Mouse (Mus musculus) adrenal gland (tissue): ENCODE data around the gene Kcnj15.

ENCODE experiments used
- intact Hi-C: fragments of 180-260 bp; cut with DNase I; formaldehyde crosslinking; loops from one replicate; pipeline ENCODE4 v1.15.1; 2025

The Kcnj15 gene

DNA sequence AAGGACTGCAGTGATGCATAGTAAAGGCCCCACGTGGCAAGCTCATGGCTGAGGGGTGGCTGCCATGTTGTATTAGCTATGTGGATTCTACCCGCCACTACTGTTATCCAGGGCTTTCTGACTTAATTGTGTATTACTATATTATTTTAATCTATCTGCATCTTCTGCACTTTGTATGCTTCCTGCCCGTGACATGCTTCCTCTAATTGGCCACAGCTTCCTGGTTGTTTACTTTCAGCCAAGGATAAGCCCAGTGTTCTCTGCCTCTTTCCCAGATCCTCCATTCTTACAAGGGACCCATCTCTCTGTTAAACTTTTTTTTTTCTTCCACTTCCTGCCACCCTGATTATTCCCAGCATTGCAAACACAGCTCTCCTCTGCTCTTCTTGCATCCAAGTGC is 32.0 kb downstream of the Kcnj15 start:
- intact Hi-C loops: no loop called here

DNA sequence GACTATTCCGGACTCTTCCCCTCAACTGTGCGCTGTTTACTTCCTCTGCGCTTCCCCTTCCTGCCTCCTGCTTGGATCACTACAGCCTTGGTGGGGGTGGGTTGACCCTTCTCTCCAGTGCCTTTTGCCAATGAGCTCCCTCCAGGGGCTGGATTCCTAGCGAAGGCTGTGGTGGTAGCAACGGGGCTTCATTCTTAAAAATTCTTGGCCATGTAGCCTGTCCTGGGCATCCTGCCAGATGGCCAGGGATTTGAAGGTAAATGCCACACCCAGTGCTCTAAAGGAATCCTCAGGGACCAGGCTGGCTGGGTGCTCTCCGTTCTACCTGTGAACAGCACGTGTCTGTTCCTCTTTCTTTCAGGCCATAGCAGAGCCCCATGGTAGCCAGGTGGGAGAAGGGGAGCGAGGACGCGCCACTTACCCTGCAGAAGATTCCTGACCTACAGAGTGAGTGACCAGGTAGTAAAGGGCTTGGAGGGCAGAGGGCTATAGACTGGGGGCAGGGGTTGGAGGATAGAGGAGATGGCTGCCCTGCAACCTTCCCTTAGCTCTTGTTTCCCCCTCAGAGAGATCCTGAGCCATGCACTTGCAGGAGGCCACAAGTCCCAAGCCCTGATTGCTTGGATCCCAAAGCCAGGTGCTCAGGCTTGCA is 34.2 kb downstream of the Kcnj15 start:
- intact Hi-C loops: no loop called here

DNA sequence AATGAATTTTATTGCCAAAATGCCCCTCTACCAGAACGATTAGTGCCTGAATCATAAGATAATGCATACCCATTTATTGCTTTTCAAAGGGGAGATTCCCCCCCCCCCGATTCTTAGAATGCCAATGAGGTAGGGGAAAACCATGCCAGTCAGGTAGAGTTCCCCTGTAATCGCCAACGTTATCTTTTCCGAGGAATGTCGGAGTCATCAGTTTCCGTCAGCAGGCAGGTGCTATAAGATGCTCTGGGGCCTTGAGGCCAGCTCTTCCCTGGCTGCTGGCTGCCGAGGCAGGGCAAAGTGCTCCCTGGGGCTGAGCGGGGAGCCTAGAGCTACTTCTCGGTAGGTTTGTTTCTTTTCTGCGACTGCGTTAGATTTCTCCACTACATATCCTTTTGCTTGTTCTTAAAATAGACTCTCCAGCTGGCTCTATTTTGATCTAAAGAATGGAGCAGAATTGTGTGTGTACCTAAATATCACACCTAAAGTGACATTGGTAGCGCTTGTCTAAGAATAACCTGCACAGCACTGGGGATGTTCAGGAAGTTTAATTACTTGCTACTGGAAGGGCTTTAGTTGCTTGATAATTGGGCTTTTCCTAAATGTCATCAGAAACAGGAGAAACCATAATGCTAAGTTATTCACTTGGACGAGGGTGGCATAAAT is 35.6 kb downstream of the Kcnj15 start:
- intact Hi-C loops: no loop called here

DNA sequence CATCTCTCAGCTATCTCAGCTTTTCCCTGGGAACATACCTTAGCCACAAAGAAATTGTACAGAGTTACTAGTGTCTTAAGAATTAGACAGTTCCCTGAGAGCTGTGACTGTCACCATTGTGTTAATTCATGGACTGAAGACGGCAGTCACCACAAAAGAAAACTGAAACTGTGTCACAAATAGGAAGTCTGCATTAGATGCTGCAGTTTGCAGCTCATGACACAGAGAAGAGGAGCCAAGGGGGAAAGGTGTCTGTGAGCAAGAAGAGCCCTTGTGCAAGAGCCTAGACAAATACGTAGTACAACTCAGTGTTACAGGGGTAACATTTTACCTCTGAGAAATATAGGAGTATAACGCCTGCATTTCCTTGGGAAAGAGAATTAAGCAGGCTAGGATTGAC is 40.3 kb downstream of the Kcnj15 start:
- intact Hi-C loops: no loop called here

DNA sequence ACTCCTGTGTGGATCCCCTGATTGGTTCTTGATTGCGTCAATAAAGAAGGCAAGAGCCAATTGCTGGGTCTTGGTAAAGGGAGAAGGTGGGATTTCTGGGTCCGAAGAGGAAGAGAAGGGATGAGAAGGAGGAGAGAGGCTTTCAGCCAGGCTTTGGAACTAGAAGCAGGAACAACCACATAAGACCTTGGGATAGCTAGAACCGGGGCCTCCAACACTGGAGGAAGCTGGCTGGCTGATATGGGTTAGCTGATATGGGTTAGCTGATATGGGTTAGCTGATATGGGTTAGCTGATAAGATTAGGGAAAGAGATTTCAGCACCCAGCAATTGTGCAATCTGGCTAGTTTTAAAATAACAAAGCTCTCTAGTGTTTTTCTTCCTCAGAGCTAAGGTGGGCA is 44.3 kb downstream of the Kcnj15 start:
- intact Hi-C loops: no loop called here

DNA sequence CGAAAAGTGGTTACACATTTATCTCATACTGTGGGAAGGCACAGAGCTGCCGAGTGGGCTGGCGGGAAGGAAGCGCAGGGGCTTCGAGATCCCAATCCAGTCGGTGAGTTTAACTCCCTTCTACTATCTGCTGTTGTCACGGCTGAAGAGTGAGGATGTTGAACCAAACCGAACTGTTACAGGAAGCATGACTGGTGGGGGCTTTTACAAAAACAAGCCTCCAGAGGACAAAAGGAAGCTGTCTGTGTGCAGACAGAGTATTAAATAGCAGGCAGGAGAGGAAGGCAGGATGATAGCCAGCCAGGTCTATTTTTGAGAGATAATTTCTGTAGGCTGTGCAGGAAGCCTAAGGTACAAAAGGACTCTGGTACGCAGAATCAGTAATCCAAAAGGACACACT is 46.3 kb downstream of the Kcnj15 start:
- intact Hi-C loops: no loop called here

DNA sequence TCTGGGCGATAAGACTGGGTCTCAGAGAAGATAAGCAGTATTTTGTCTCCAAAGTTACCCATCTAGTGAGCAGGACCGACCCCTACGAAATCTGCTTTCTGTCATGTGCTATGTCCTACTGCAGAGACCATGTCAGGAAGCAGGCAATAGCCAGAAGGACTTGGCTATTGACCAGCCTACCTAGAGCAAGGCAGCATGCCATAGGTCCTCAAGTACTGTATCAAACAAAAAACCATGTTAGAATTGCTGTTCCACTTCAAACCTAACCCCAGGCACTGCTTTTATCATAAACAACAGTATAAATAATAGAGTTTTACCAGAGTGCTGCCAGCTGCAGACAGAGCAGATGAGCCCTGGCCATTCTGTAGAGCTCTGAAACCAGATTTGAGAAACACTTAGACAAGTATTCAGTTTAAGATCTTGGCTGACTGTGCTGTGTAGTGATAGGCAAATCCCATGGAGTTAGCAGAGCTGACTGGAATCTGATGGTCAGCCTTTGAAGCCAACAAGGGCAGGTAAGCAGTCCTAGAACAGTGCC is 50.5 kb downstream of the Kcnj15 start:
- intact Hi-C loops: no loop called here

DNA sequence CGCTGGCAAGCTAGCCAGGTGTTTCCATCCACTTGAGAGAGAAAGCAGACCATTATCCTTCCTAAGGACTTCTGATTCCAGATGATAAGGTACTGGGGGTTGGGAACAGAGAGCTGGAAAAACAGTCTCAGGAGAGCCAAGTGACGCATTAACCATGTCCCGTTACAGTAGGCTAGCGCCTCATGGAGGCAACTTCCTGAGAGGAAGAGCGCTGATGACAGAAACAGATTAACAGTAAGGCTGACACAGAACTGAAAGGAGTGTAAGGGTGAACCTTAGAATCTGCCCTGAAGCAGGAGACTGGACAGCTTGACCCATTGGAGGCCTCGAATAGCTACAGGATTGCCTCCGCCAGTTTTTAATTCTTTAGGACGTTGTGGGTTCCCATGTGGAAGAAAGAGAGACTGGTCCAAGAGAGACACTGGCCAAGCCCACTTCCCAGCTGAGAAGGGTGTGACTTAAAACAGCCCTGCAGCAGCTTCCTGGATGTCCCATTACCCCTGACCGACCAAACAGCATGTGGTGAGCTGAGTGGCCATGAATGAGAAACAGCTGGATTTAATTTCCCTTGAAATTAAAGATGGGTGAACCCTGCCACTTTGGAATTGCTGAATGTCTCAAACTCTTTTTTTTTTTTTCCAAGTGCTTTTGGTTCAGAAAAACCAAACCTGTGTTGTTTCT is 64.7 kb downstream of the Kcnj15 start:
- intact Hi-C loops: no loop called here

DNA sequence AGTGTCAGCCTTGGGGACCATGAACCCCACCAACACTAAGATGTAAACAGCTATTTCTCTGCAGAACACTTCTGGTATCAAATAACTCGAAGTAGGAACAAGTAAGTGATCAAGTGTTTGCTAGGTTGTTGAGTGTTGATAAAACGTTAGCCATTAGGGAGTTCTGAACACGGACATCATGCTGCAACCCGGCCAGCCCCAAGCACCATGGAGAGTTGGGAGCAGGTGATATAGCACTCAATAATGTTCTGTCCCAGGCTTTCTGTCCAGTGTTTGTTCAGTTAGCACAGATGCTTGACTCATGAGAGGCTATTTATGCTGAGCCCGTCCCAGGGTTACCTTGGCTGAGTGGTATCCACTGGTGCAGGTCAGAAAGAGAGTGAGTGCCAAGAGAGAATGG is 74.8 kb downstream of the Kcnj15 start:
- intact Hi-C loops: no loop called here

DNA sequence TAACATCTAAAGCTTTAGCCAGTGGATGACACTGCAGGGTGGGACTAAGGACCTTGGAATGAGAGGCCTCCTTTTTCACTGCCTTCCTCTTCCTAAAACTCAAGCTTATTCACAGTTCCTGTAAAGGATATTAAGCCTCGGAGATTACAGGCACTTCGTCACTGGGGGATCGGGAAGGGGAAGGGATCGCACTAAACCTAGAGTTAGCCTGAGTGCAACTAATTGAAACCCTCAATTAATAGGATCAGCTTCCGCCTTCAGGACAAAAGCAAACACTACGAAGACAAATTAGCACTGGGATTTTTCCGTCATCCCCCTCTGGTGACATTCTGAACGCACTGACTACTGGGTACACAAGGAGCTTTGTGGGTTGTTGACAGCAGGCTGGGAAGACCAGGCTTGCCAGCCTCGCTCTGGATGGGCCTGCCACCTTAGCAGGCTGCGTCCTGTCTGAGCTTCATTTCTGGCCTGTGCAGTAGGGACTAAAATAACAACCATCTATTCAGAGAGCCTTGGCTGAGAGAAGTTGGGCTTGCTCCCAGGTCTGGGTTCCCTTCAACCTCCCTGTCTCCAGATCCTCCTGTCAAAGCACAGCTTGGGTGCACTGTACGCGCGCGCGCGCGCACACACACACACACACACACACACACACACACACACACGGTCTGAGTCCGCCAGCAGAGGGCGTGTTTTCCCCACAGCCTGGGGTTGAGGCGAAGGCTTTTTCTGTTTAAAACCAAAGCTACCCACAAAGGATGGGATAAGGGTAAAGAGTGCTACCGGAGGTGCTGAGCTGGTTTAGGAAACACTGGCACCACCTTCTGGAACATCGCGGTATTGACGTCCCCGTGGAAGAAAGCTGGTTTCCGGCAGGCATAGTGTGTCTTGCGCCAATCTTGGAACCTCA is 83.8 kb downstream of the Kcnj15 start:
- intact Hi-C loops: loop anchor here (2.0 kb wide), 1 partner anchor 144 kb away; no protein-coding TSS in a partner anchor

DNA sequence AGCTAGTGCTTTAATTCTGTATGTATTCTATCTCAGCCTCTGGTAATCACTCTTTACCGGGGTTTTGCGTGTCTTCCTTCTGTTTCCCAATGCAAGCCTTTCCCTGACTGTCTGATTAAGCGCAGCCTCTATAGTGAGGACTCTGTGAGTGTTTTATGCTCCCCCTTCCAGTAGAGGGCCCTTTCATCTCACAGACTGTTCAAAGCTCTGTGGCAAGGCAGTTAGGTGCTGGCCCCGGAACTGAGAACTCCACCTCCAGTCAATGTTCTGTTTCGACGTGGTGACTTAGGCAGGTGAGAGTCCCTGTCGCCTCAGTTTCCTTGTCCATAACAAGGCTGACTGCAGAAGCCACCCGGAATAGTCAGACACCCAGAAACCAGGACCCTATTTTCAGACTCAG is 84.7 kb downstream of the Kcnj15 start:
- intact Hi-C loops: no loop called here

DNA sequence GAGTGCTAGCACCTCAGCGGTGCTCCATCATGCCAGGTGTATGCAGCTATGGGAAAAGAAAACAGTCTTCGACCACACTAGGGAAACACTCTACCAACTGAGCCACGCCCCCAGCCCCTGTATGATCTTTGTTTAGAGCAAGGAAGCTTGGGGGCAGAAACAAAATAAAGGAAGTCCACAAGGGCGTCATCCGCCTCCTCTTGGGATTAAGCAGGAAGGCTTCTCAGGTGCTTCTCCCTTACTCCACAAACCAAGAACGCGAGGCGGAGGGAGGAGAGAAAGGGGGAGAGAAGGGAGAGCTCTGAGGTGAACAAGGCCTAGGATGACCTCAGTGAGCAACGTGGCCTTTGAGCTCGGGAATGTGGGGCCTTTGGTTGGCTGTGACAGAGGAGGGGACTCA is 87.6 kb downstream of the Kcnj15 start:
- intact Hi-C loops: loop anchor here (5.0 kb wide), 2 partner anchors 528 to 558 kb away; no protein-coding TSS in a partner anchor

DNA sequence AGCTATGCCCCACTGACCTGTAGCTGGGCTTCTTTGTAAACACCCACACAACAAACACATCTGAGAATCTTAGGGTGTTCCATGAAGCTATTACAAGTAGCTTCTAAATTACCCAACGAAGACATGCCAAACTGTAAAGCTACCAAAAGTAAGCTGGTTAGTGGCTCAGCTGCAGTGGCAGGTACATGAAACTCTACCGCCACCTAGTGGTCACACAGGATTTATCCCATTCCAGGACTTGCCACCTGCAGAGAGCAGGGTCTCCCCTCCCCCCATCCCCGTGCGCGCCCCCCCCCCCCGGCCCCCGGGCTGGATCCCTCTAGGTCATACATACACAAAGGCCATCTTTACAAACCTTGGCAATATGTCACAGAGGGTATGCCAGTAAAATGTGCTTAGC is 88.5 kb downstream of the Kcnj15 start:
- intact Hi-C loops: loop anchor here (5.0 kb wide), 2 partner anchors 529 to 559 kb away; no protein-coding TSS in a partner anchor

DNA sequence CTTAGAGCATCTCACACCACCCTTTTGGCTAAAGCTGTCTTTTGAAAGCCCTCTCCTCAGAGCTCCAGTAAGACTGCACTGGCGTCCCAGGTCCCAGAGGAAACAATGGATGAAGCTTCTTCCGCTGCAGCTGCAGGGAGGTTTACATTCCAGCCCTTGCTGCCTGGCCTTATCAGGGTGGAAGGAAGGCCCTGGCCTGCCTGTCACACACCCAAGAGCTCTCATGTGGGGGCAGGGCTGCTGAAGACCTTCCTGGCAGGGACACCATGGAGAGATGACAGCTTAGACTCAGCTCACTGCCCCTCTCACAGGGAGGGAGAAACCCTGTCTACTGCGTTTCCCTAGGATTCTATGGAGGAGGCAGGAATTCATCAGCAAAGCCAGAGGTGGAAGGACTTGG is 89.8 kb downstream of the Kcnj15 start:
- intact Hi-C loops: loop anchor here (5.0 kb wide), 2 partner anchors 530 to 560 kb away; no protein-coding TSS in a partner anchor

DNA sequence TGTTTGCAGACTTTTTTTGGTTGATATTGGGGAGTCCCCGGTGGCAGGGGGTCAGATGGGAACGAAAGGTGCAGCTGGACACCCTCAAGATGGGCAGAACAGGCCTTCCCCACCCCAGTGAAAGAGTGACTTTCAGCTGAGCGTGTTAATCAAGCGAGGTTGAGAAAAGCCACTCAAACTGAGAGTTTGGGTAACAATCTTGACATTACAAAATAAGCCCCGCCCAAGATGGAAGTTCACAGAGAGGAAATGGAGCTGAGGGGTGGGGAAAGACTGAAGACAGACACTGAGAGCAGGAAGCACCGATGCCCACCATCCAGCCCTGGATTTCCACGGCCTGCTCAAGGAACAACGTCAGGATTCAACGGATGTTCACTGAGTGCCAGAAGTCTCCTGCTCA is 91.2 kb downstream of the Kcnj15 start:
- intact Hi-C loops: loop anchor here (5.0 kb wide), 2 partner anchors 531 to 561 kb away; no protein-coding TSS in a partner anchor

DNA sequence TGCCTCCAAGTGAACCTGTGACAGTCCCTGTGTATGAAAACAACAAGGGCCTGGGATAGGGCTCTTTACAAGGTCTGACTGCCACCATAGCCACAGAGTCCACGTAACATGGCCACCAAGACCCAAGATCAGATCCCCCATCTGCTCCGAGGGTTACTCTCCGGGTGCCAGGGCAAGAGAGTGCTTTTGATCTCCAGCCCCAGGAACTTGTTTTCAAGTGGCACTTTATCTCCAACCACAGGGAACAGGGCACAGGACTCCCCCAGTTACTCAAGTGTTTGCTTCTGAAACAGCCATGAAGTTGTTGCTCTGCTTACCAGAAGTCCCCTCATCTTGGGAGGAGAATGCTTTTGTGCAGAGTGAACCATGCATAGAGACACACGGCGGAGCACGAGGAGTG is 92.0 kb downstream of the Kcnj15 start:
- intact Hi-C loops: loop anchor here (5.0 kb wide), 2 partner anchors 532 to 562 kb away; no protein-coding TSS in a partner anchor

DNA sequence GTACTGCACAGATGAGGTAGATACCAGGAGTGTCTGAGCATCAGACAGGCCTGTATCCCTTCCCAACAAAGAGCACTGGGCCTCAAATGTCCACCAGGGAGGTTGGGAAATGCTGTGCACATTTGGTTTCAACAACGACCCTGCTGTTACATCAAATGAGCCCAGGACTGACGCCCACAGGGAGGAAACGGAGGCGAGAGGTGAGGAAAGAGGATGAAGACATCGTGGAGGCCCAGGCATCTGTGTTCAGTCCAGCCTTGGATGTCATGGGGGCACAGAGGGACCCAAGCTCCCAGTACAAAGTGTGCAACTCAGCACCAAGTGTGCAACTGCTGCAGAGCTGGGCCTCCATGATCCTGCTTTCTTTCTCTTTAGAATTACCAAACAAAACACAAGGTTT is 92.4 kb downstream of the Kcnj15 start:
- intact Hi-C loops: loop anchor here (2.0 to 5.0 kb wide), 3 partner anchors 221 to 562 kb away; no protein-coding TSS in a partner anchor
